Mouse (Mus musculus) hindbrain, embryonic 10.5 days (tissue): ENCODE results near the gene Rhbdl2. TPM values are rescaled to one million over a fixed set of nuclear protein-coding genes. Genes with fewer than 3 reads are reported as not detected.
A peak's percentile ranks its signal among the peaks of the same experiment; 100 is the strongest.

Source experiments
- DNase-seq: peaks from one replicate; pipeline ENCODE4 v3.0.0-alpha.2; 2017; ENCODE audit warnings: low spot score
- H3K27ac ChIP-seq: fragments of 300-500 bp; sonication (generic); 2 replicates; pipeline ENCODE4 v1.5.1; 2016; ENCODE audit warnings: mild to moderate bottlenecking, moderate library complexity
- H3K27me3 ChIP-seq: fragments of 300-500 bp; sonication (generic); 2 replicates; pipeline ENCODE4 v1.6.1; 2016; ENCODE audit warnings: mild to moderate bottlenecking; ENCODE audit not compliant: poor library complexity, insufficient read depth, severe bottlenecking
- H3K36me3 ChIP-seq: fragments of 300-500 bp; sonication (generic); 2 replicates; pipeline ENCODE4 v1.6.1; 2016; ENCODE audit warnings: mild to moderate bottlenecking, moderate library complexity
- H3K4me1 ChIP-seq: fragments of 300-500 bp; sonication (generic); replicated peaks from 2 replicates; pipeline ENCODE4 v1.6.1; 2016; ENCODE audit warnings: mild to moderate bottlenecking
- H3K4me3 ChIP-seq: fragments of 300-500 bp; sonication (generic); 2 replicates; pipeline ENCODE4 v1.5.1; 2016; ENCODE audit warnings: mild to moderate bottlenecking, moderate library complexity
- H3K9me3 ChIP-seq: fragments of 300-500 bp; sonication (generic); 2 replicates; pipeline ENCODE4 v1.6.1; 2016; ENCODE audit warnings: mild to moderate bottlenecking, moderate library complexity
- WGBS: fragments of 180-500 bp; shearing (Covaris S2); methylation state at CpG from one replicate; pipeline ENCODE4 v1.1.7; 2016; 5-methylcytosine and 5-hydroxymethylcytosine counted together
- polyA plus RNA-seq: library from polyadenylated mRNA; unstranded; fragments of >200 nt; fragmentation: Nextera tagmentation; extraction: Ambion mirVana; gene quantifications from 2 replicates; pipeline ENCODE4 v1.2.1, GENCODE M21; 2016

Rhbdl2 gene
- polyA plus RNA-seq, 1 experiment from 2014 or later, result 0.38 TPM

GRCm38 (mm10) chr4:123792666-123793065 lies 5.0 kb downstream of the Rhbdl2 start:
- DNase-seq, result no peak
- WGBS, result 88% methylated on average over 2 of the region's 2 CpGs

DNA sequence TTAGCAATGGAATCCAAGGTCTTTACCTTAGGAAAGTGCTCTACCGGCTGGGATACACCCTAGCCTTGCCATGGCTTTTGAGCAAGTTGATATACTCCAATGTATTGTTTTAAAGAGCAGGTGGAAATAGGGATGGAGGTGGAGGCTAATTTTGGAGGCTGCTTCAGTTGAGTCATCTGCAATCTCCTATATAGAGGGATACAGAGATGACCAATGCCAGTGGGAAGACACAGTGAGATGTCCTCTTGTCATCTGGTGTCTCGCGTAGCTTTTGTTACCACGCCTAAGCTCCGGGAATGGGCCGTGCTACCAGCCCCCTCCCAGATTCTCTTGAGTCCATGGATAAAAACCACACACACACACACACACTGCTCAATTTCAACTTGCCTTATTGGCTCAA lies 5.5 kb downstream of the Rhbdl2 start:
- H3K27ac ChIP-seq, result no peak overlapping the region
- H3K4me3 ChIP-seq, result no peak overlapping the region
- no peaks in the 10 kb centered on the region for H3K27me3 ChIP-seq
- H3K9me3 ChIP-seq, result no peaks in the 10 kb centered on the region
- H3K36me3 ChIP-seq, result no peaks in the 10 kb centered on the region
- WGBS, result 95% methylated on average over 6 of the region's 6 CpGs
- DNase-seq, result no peak
- peaks cover 8% of the 10 kb centered on the region; the same call in 1 of the 2 replicates for H3K4me1 ChIP-seq

More at GRCm38 (mm10) chr4:123792666-123793065, 5.0 kb downstream of the Rhbdl2 start:
- Histone ChIP-seq H3K36me3 (no peaks in the 10 kb centered on the region), H3K9me3 (no peaks in the 10 kb centered on the region), H3K27ac (no peak overlapping the region), H3K4me1 (peaks cover 5% of the 10 kb centered on the region; the same call in 1 of the 2 replicates), H3K4me3 (no peak overlapping the region), H3K27me3 (no peaks in the 10 kb centered on the region)

DNA sequence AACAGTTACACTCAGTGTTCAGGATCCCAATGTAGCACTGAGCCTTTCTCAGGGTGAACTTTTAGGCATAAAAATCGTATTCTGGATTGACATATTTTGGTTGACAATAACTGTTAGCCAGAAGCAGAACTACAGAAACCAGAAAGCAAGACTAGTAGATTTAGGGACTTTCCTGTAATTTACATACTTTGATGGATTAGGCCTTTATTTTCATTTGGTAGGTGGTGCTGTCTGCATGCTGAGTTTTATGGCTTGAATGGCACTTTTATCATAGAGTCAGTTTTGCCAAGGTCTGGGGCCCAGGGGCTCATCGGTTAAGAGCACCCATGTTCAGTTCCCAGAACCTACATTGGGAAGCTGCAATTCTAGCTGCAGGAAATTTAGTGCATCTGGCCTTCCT lies 7.4 kb downstream of the Rhbdl2 start:
- H3K4me1 ChIP-seq, result peaks cover 8% of the 10 kb centered on the region; the same call in 1 of the 2 replicates
- no peaks in the 10 kb centered on the region for H3K36me3 ChIP-seq
- no peak overlapping the region for H3K27ac ChIP-seq
- H3K27me3 ChIP-seq, result no peaks in the 10 kb centered on the region
- H3K9me3 ChIP-seq, result no peaks in the 10 kb centered on the region
- WGBS, result 83% methylated on average over 2 of the region's 2 CpGs
- no peak for DNase-seq
- no peak overlapping the region for H3K4me3 ChIP-seq

- DNase-seq, result no peak
- 93% methylated on average over 3 of the region's 3 CpGs for WGBS
- H3K4me1 ChIP-seq, result peaks cover 8% of the 10 kb centered on the region; the same call in 1 of the 2 replicates
- H3K9me3 ChIP-seq, result no peaks in the 10 kb centered on the region
- no peak overlapping the region for H3K4me3 ChIP-seq
- no peaks in the 10 kb centered on the region for H3K27me3 ChIP-seq
- no peak overlapping the region for H3K27ac ChIP-seq
- H3K36me3 ChIP-seq, result no peaks in the 10 kb centered on the region
These were observed 9.7 kb downstream of the Rhbdl2 start for GRCm38 (mm10) chr4:123797403-123797802.

DNA sequence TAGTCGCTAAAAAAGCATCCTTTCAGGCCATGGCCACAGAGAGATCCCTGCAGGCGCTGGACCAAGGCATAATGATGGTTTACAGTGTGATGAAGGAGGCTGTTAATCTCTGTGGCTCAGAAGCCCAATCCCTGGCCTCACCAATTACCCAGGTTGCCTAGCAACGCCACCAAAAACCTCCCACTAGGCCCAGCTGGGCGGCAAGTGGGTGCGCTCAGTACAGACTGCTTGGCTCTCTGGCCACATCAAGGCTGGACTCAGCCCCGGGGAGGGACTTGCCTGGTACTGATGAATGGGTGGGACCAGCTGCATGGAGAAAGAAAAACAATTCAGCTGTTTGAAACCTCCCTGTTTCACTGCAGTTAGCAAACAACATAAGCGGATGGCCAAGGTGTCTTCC lies 10.2 kb downstream of the Rhbdl2 start:
- H3K9me3 ChIP-seq, result no peaks in the 10 kb centered on the region
- H3K36me3 ChIP-seq, result no peaks in the 10 kb centered on the region
- WGBS, result 60% methylated on average over 7 of the region's 7 CpGs
- H3K27me3 ChIP-seq, result no peaks in the 10 kb centered on the region
- peak overlapping the region; percentile 23; the same call in 1 of the 2 replicates for H3K27ac ChIP-seq
- no peak overlapping the region for H3K4me3 ChIP-seq
- peak; percentile 36 for DNase-seq
- peaks cover 8% of the 10 kb centered on the region; the same call in 1 of the 2 replicates for H3K4me1 ChIP-seq

DNA sequence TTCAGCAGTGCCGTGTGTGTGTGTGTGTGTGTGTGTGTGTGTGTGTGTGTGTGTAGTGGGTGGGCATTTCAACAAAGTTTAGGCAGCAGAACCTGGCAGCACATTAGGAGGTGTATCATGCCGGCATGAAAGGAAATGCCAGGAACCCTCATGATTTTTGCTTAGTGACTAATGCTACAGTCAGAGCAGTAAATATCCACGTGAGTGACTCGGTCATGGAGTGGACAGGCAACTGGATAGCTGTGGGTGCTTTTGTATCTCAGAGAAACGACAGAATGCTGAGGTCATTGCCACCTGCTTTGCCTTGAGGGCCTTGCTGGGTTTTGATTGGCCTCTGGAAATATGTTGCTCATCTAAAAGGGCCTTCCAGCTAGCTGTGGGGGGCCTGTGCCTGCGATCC lies 16.0 kb downstream of the Rhbdl2 start:
- no peaks in the 10 kb centered on the region for H3K9me3 ChIP-seq
- 74% methylated on average over 6 of the region's 6 CpGs for WGBS
- no peak overlapping the region for H3K4me3 ChIP-seq
- H3K36me3 ChIP-seq, result no peaks in the 10 kb centered on the region
- DNase-seq, result no peak
- no peaks in the 10 kb centered on the region for H3K4me1 ChIP-seq
- no peaks in the 10 kb centered on the region for H3K27me3 ChIP-seq
- no peak overlapping the region for H3K27ac ChIP-seq

DNA sequence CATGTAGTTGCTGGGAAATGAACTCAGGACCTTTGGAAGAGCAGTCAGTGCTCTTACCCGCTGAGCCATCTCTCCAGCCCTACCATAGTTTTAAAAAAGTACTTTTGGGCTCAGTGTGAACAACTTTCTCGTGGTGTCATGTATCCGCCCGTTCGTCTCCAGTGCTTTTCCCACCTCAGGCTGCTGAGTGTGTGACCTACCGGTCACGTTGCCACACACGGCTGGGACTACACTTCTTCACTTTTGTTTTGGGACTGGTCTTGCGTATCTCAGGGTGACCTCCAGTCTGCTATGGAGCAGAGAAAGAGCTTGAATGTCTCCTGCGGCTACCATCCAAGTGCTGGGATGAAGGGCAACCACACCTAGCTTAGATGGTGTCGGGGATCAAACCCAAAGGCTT lies 20.6 kb downstream of the Rhbdl2 start:
- no peaks in the 10 kb centered on the region for H3K27me3 ChIP-seq
- WGBS, result 87% methylated on average over 11 of the region's 11 CpGs
- H3K4me3 ChIP-seq, result no peak overlapping the region
- no peaks in the 10 kb centered on the region for H3K9me3 ChIP-seq
- no peaks in the 10 kb centered on the region for H3K36me3 ChIP-seq
- no peaks in the 10 kb centered on the region for H3K4me1 ChIP-seq
- H3K27ac ChIP-seq, result no peak overlapping the region
- DNase-seq, result no peak

GRCm38 (mm10) chr4:123810475-123811295 lies 23.0 kb downstream of the Rhbdl2 start:
- DNase-seq, result no peak
- no peak overlapping the region for H3K27ac ChIP-seq
- H3K27me3 ChIP-seq, result no peaks in the 10 kb centered on the region
- H3K9me3 ChIP-seq, result no peaks in the 10 kb centered on the region
- H3K36me3 ChIP-seq, result no peaks in the 10 kb centered on the region
- H3K4me1 ChIP-seq, result peaks cover 8% of the 10 kb centered on the region
- no peak overlapping the region for H3K4me3 ChIP-seq
- WGBS, result 90% methylated on average over 12 of the region's 12 CpGs

DNA sequence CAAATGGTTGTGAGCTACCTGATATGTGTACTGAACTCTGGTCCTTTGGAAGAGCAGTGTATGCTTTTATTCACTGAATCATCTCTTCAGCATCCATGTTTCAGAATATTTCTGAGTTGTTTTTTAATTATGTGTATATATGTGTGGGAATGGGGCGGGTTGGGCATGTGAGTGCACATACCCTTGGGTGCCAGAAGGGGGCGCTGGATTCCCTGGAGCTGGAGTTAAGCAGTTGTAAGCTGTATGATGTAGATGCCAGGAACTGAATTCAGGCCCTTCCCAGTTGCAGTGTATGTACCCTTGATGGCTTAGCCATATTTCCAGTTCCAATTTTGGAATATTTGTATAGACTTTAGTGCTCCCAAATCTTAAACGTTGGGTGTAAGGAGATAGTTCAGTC lies 24.9 kb downstream of the Rhbdl2 start:
- 81% methylated on average over 3 of the region's 3 CpGs for WGBS
- Histone ChIP-seq H3K27ac (no peak overlapping the region), H3K4me1 (peaks cover 8% of the 10 kb centered on the region), H3K4me3 (no peak overlapping the region), H3K9me3 (no peaks in the 10 kb centered on the region), H3K27me3 (no peaks in the 10 kb centered on the region), H3K36me3 (no peaks in the 10 kb centered on the region)
- no peak for DNase-seq

DNA sequence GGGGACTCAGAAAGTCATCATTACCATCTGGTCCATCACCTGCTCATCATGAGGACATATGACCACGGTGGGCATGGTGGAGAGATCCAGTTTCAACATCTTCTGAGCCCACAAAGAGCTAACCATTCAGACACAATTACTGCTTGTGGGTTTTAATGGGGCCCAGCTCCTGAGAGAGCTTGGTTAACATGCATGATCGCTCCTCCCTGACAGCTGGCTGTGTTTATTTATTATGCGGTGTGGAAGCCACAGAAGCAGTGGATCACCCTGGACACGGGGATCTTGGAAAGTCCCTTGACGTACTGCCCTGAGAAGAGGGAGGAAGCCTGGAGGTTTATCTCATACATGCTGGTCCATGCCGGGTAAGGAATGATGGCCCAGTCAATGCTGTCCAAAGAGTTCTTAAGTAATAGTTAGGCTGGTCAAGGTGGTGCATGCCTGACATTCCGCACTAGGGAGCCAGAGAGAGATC lies 26.4 kb downstream of the Rhbdl2 start:
- H3K27ac ChIP-seq, result no peak overlapping the region
- DNase-seq, result no peak
- WGBS, result 55% methylated on average over 7 of the region's 7 CpGs
- H3K27me3 ChIP-seq, result no peaks in the 10 kb centered on the region
- H3K4me1 ChIP-seq, result peaks cover 8% of the 10 kb centered on the region
- no peaks in the 10 kb centered on the region for H3K9me3 ChIP-seq
- no peak overlapping the region for H3K4me3 ChIP-seq
- H3K36me3 ChIP-seq, result no peaks in the 10 kb centered on the region

GRCm38 (mm10) chr4:123819093-123819610 lies 31.5 kb downstream of the Rhbdl2 start:
- 30% methylated on average over 4 of the region's 4 CpGs for WGBS
- Histone ChIP-seq H3K4me3 (no peak overlapping the region), H3K9me3 (no peaks in the 10 kb centered on the region), H3K27me3 (no peaks in the 10 kb centered on the region), H3K4me1 (peaks cover 3% of the 10 kb centered on the region), H3K27ac (peak overlapping the region; percentile 40), H3K36me3 (no peaks in the 10 kb centered on the region)
- peak; percentile 17 for DNase-seq

- H3K9me3 ChIP-seq, result peaks cover 4% of the 10 kb centered on the region; the same call in 1 of the 2 replicates
- 87% methylated on average over 8 of the region's 8 CpGs for WGBS
- H3K27me3 ChIP-seq, result no peaks in the 10 kb centered on the region
- H3K4me1 ChIP-seq, result no peaks in the 10 kb centered on the region
- H3K36me3 ChIP-seq, result no peaks in the 10 kb centered on the region
- no peak for DNase-seq
- H3K4me3 ChIP-seq, result no peak overlapping the region
- no peak overlapping the region for H3K27ac ChIP-seq
These were observed 54.5 kb downstream of the Rhbdl2 start for GRCm38 (mm10) chr4:123842126-123842525.

DNA sequence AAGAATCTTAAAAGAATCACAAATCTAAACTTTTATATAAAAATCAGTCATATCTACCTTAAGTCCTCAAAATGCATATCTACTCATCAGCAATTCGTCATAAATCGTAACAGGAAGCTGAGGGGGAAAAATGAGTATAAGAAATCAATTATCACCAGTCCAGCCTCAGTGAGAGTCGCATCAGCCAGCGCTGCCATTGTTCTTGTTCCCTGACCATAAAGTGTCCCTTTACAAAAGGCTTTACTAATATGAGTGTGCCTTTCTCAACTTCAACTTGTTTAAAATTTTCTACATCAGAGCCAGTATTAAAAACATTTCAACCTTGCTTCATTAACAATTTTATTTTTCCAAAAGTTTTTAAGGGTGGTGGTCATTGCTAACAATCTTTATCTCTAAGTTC lies 69.2 kb downstream of the Rhbdl2 start:
- Histone ChIP-seq H3K27me3 (no peaks in the 10 kb centered on the region), H3K27ac (no peak overlapping the region), H3K4me1 (no peaks in the 10 kb centered on the region), H3K9me3 (no peaks in the 10 kb centered on the region), H3K36me3 (no peaks in the 10 kb centered on the region), H3K4me3 (no peak overlapping the region)
- WGBS, result 64% methylated on average over 4 of the region's 4 CpGs
- DNase-seq, result no peak
